Mouse (Mus musculus) forebrain, embryonic 11.5 days (tissue): ENCODE measurements around the gene Gm45521. TPM values are rescaled to one million over a fixed set of nuclear protein-coding genes. Genes with fewer than 3 reads are reported as not detected.

ENCODE experiments used
- ATAC-seq: fragments of 200-750 bp; cut with Nextera tagmentation; replicated peaks from 2 replicates; pipeline ENCODE4 v1.8.0; 2017; ENCODE audit warnings: moderate TSS enrichment; ENCODE audit not compliant: low FRiP score
- DNase-seq: peaks from one replicate; pipeline ENCODE4 v3.0.0-alpha.2; 2017; ENCODE audit warnings: low spot score
- H3K27ac ChIP-seq: fragments of 300-500 bp; sonication (generic); 2 replicates; pipeline ENCODE4 v1.5.1; 2014; ENCODE audit warnings: low read depth, low read length
- H3K27me3 ChIP-seq: fragments of 300-500 bp; sonication (generic); 2 replicates; pipeline ENCODE4 v1.6.1; 2014; ENCODE audit warnings: mild to moderate bottlenecking, low read length, mixed read lengths; ENCODE audit not compliant: control insufficient read depth, insufficient read depth
- H3K36me3 ChIP-seq: fragments of 300-500 bp; sonication (generic); 2 replicates; pipeline ENCODE4 v1.6.1; 2014; ENCODE audit warnings: mild to moderate bottlenecking, low read length, moderate library complexity, mixed read lengths; ENCODE audit not compliant: control insufficient read depth, insufficient read depth
- H3K4me1 ChIP-seq: fragments of 300-500 bp; sonication (generic); replicated peaks from 2 replicates; pipeline ENCODE4 v1.6.1; 2014; ENCODE audit warnings: low read length, mixed read lengths; ENCODE audit not compliant: control insufficient read depth, insufficient read depth
- H3K4me2 ChIP-seq: fragments of 300-500 bp; sonication (generic); 2 replicates; pipeline ENCODE4 v1.6.1; 2014; ENCODE audit warnings: low read depth, mild to moderate bottlenecking, low read length, moderate library complexity, mixed read lengths; ENCODE audit not compliant: severe bottlenecking
- H3K4me3 ChIP-seq: fragments of 300-500 bp; sonication (generic); 2 replicates; pipeline ENCODE4 v1.5.1; 2014; ENCODE audit warnings: low read depth, low read length
- H3K9ac ChIP-seq: fragments of 300-500 bp; sonication (generic); 2 replicates; pipeline ENCODE4 v1.6.1; 2014; ENCODE audit warnings: low read length
- H3K9me3 ChIP-seq: fragments of 300-500 bp; sonication (generic); 2 replicates; pipeline ENCODE4 v1.6.1; 2016; ENCODE audit warnings: low read length, mixed read lengths; ENCODE audit not compliant: control insufficient read depth
- WGBS: fragments of 180-500 bp; shearing (Covaris S2); extraction: QIAGEN DNeasy Blood & Tissue Kit; methylation state at CpG from one replicate; pipeline ENCODE4 v1.1.7; 2014; 5-methylcytosine and 5-hydroxymethylcytosine counted together
- polyA plus RNA-seq: library from polyadenylated mRNA; unstranded; fragments of >200 nt; fragmentation: Nextera tagmentation; extraction: Ambion mirVana; gene quantifications from 2 replicates; pipeline ENCODE4 v1.2.1, GENCODE M21; 2014

Gene Gm45521
- polyA plus RNA-seq, 1 experiment from 2014 or later: not detected

- H3K27ac ChIP-seq: no peak overlapping the region
- H3K4me3 ChIP-seq: no peak overlapping the region
- DNase-seq: no peak
- peaks cover 3% of the 10 kb centered on the region; the same call in 1 of the 2 replicates for H3K36me3 ChIP-seq
- H3K9me3 ChIP-seq: no peaks in the 10 kb centered on the region
- no peak overlapping the region for H3K9ac ChIP-seq
- no peak for ATAC-seq
- no peaks in the 10 kb centered on the region for H3K4me1 ChIP-seq
- H3K4me2 ChIP-seq: no peak overlapping the region
- H3K27me3 ChIP-seq: no peaks in the 10 kb centered on the region
- WGBS: 92% methylated on average over 3 of the region's 3 CpGs
These were observed 13.3 kb upstream of the Gm45521 start for GRCm38 (mm10) chr14:7943801-7944135.

DNA sequence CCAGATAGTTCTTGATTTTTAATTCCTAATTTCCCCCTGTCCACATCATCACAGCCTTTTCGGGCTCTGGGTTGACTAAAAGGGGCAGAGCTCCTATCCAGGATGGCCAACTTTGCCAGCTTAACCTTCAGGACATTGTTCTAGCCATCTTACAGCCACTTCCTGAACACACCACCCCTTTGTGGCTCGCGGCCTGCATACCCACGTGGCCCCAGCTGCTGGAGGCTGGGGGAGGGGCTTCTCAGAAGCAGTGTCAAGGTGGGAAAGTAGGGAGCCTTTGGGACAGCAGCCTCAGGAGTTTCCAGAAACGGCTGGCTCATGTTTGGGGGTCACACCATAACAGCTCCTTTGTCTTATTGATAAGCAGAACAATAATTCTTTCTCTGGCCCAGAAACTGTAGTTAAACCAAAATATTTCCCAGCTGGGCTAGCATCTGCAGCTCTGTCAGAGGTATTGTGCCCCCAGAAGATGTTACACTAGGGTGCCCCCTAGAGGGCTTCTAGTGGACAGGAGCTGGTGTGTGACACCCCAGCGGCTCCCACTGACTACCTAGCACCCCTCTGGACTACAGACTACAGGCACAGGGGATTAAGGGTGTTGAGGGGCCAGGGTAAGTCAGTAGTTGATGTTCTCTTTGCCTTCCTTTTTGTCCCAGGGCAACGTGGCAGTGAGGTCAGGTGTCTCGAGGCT lies 12.6 kb upstream of the Gm45521 start:
- Histone ChIP-seq H3K4me1 (no peaks in the 10 kb centered on the region), H3K27me3 (no peaks in the 10 kb centered on the region), H3K4me3 (no peak overlapping the region), H3K27ac (no peak overlapping the region), H3K4me2 (no peak overlapping the region), H3K9me3 (no peaks in the 10 kb centered on the region), H3K9ac (no peak overlapping the region), H3K36me3 (peaks cover 3% of the 10 kb centered on the region; the same call in 1 of the 2 replicates)
- DNase-seq (no peak), ATAC-seq (no peak)
- WGBS: 60% methylated on average over 8 of the region's 8 CpGs

- Histone ChIP-seq H3K9ac (no peak overlapping the region), H3K4me3 (no peak overlapping the region), H3K4me2 (no peak overlapping the region), H3K4me1 (no peaks in the 10 kb centered on the region), H3K27ac (no peak overlapping the region), H3K27me3 (no peaks in the 10 kb centered on the region), H3K9me3 (no peaks in the 10 kb centered on the region), H3K36me3 (peaks cover 3% of the 10 kb centered on the region; the same call in 1 of the 2 replicates)
- 85% methylated on average over 5 of the region's 5 CpGs for WGBS
- no peak for DNase-seq
- ATAC-seq: no peak
These were observed 11.8 kb upstream of the Gm45521 start for GRCm38 (mm10) chr14:7945261-7945660.

DNA sequence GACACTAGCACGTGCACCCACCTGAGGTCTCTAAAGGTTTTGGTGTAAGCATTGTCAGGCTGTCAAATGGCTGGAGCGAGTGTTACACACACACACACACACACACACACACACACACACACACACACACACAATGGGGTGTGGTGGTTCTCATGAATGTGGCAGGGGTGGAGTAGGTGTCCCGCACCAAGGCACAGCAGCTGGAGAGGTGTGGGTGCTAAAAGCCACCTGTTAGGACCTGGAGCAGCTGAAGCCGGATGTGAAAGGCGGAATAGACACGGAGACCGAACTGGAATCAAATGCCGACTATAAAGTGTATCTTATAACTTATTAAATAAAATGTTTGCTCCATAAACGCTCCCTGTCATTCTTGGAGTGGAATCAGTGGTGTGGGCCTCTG lies 5.9 kb upstream of the Gm45521 start:
- Histone ChIP-seq H3K27ac (no peak overlapping the region), H3K9me3 (no peaks in the 10 kb centered on the region), H3K36me3 (no peaks in the 10 kb centered on the region), H3K27me3 (no peaks in the 10 kb centered on the region), H3K4me3 (no peak overlapping the region), H3K4me2 (no peak overlapping the region), H3K9ac (no peak overlapping the region), H3K4me1 (no peaks in the 10 kb centered on the region)
- ATAC-seq (no peak), DNase-seq (no peak)
- WGBS: 92% methylated on average over 9 of the region's 9 CpGs

GRCm38 (mm10) chr14:7952610-7953254 lies 4.4 kb upstream of the Gm45521 start:
- DNase-seq: no peak
- 34% methylated on average over 12 of the region's 12 CpGs for WGBS
- Histone ChIP-seq H3K4me3 (no peak overlapping the region), H3K27me3 (no peaks in the 10 kb centered on the region), H3K4me2 (no peak overlapping the region), H3K9me3 (no peaks in the 10 kb centered on the region), H3K36me3 (no peaks in the 10 kb centered on the region), H3K9ac (no peak overlapping the region), H3K27ac (no peak overlapping the region), H3K4me1 (no peaks in the 10 kb centered on the region)
- no peak; the same call in 1 of the 2 replicates for ATAC-seq

GRCm38 (mm10) chr14:7954071-7954471 lies 3.0 kb upstream of the Gm45521 start:
- Histone ChIP-seq H3K27me3 (no peaks in the 10 kb centered on the region), H3K36me3 (no peaks in the 10 kb centered on the region), H3K9me3 (no peaks in the 10 kb centered on the region), H3K4me3 (no peak overlapping the region), H3K27ac (no peak overlapping the region), H3K4me2 (no peak overlapping the region), H3K4me1 (no peaks in the 10 kb centered on the region), H3K9ac (no peak overlapping the region)
- 33% methylated on average over 6 of the region's 6 CpGs for WGBS
- ATAC-seq (0 out of 2 replicates have a peak, but pooled peaks have one; percentile 16), DNase-seq (no peak)

- Histone ChIP-seq H3K9me3 (no peaks in the 10 kb centered on the region), H3K27me3 (no peaks in the 10 kb centered on the region), H3K27ac (no peak overlapping the region), H3K4me1 (no peaks in the 10 kb centered on the region), H3K36me3 (no peaks in the 10 kb centered on the region), H3K4me2 (no peak overlapping the region), H3K4me3 (no peak overlapping the region), H3K9ac (no peak overlapping the region)
- 85% methylated on average over 10 of the region's 10 CpGs for WGBS
- ATAC-seq (no peak), DNase-seq (no peak)
These were observed 661 bp upstream of the Gm45521 start for GRCm38 (mm10) chr14:7956427-7956826.

DNA sequence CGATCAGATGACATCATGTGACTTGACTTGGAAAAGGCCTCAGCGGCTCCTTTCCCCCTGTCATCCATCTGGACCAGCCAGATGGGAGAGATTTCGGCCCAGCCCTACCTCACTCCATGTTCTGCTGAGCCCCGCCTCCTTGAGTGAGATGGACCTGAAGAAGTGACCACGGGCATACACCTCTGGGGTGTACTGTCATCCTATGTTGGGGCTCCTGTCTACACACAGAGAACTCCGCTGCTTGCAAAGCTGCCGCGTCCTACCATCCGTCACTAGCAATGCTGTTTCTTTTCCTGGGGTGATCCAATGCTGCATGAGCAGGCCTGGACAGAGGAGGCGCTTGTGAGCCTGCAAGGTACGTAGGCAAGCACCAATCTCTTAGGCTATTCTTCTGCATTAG lies 3.5 kb downstream of the Gm45521 start:
- Histone ChIP-seq H3K27ac (no peak overlapping the region), H3K4me1 (no peaks in the 10 kb centered on the region), H3K27me3 (no peaks in the 10 kb centered on the region), H3K4me3 (no peak overlapping the region), H3K4me2 (no peak overlapping the region), H3K9ac (no peak overlapping the region), H3K9me3 (no peaks in the 10 kb centered on the region), H3K36me3 (no peaks in the 10 kb centered on the region)
- ATAC-seq: 0 out of 2 replicates have a peak, but pooled peaks have one; percentile 35
- peak; percentile 64 for DNase-seq
- 42% methylated on average over 11 of the region's 11 CpGs for WGBS

- Histone ChIP-seq H3K9me3 (no peaks in the 10 kb centered on the region), H3K36me3 (no peaks in the 10 kb centered on the region), H3K4me2 (no peak overlapping the region), H3K4me1 (no peaks in the 10 kb centered on the region), H3K4me3 (no peak overlapping the region), H3K27ac (no peak overlapping the region), H3K9ac (no peak overlapping the region), H3K27me3 (no peaks in the 10 kb centered on the region)
- no peak for DNase-seq
- no peak for ATAC-seq
- WGBS: 85% methylated on average over 5 of the region's 5 CpGs
These were observed 4.6 kb downstream of the Gm45521 start for GRCm38 (mm10) chr14:7961714-7962113.
